Mouse (Mus musculus): ENCODE measurements around the gene Olfr351.

Gene Olfr351

DNA sequence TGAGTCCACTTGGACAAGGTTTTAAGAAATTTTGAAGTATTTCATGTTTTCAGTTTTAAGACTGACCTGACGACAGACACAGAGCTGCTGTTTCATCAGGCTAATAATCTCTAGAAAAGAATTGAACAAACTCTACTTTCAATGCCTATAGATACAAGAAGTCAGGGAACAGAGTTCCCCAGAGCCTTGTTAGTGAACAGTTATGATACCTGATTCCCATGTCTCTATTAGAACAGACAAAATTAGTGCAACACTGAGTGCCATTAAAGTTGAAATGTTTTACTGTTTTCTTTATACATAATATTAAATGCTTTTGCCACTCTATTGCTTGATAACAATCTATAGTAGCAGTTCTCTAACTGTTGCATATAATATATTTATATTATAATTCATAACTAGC lies at the start of gene Olfr351:
Olfr351 (minus strand) TSS at position 101 of the 400 bp plus-strand sequence.
- DNase-seq, result no peak

DNA sequence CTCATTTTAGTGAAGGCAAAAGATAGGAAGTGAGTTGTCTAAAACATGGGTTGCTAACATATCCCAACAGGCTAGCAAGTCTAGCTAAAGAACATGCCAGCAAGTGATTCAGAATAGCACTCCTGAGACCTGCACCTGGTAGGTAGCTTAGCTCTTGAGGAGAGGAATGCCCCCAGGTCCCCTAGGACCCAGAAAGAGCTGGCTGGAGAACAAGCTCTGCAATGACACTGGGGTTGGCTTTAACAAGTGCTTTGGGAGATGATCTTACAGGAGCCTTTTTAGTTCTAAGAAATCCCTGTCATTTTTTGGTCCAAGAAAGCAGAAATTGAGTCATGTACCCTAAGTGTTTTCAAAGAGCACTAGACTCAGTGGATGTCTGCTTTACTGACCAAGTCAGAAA lies 42.9 kb upstream of the Olfr351 start, which contains the start of gene Olfr354:
Olfr354 (plus strand) TSS at position 301 of the 400 bp plus-strand sequence.
- no peak for DNase-seq

DNA sequence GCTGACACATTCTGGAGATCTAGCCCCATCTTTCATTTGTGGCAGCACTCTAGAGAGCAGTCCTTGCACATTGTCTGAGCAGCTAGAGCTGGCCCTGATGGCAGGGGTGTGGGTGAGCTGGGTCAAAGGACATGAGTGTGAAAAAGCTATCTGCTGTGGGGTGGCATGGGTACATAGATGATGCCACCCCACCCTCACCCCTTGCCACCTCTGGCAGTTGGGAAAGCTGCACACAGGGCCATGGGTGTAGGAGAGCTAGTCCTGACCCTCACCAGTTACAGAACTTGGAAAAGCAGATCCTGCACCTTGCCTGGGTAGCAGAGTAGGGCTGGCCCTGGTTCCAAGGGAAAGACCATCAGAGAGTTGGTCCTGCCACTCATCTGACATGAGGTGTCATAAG lies 34.7 kb upstream of the Olfr351 start:
- no peak for DNase-seq

DNA sequence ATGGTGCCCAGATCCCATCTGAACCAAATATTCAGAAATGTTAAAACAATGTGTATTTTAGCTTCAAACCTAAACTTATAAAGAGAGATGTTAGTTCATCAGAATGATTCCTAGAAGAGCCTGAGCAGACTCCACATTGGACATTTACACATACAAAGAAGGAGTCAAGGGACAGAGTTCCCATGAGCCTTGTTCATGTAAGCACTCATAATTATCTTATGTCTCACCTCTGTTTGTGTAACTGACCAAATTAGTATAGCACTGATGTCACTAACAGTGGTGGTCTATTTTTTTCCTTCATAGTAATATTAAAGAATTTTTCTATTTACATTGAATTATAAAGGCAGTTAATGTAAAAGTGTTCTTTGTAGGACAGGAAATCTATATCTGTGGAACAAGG lies 30.4 kb upstream of the Olfr351 start, which contains the start of gene Olfr353:
Olfr353 (minus strand) TSS at position 101 of the 400 bp plus-strand sequence.
- DNase-seq, result no peak

DNA sequence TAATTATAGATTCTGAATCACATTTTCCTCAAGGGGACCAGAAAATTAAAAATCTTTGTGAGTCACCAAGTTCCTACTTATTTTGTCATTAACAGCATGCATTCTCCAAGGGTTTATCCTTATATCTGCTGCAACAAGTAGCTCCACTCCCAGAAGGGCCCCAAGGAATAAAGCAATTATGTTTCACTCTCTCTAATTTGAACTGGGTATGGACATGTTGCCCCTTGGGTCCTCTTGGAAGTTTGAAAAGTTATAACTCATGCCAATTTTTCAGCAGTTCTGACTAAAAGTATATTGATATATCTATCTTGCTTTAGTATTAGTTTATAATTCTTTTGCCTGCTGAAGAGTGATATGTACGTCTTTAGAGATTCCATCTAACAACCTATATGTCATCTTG lies 5.7 kb upstream of the Olfr351 start, which contains the start of gene Olfr352:
Olfr352 (plus strand) TSS at position 301 of the 400 bp plus-strand sequence.
- DNase-seq, result no peak

DNA sequence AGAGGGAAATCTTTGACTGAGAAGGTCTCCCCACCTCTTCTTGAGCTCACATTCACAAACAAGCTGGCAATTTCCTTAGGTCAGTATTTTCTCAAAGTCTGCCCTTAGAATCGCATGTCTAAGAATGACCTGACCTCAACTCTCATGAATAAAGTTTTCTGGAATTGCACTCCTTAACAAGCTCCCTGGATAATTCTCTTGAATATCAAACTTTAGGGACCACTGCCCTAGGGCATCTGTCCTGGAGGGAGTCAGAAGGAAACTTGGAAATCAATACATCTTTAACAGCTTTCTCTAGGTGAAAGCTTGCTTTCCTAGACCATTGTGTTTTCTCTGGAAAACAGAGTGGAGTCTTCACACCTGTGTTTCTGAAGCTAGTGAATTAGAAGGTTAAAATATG lies 16.4 kb downstream of the Olfr351 start, which contains the start of gene Olfr350:
Olfr350 (plus strand) TSS at position 301 of the 400 bp plus-strand sequence.
- no peak for DNase-seq

DNA sequence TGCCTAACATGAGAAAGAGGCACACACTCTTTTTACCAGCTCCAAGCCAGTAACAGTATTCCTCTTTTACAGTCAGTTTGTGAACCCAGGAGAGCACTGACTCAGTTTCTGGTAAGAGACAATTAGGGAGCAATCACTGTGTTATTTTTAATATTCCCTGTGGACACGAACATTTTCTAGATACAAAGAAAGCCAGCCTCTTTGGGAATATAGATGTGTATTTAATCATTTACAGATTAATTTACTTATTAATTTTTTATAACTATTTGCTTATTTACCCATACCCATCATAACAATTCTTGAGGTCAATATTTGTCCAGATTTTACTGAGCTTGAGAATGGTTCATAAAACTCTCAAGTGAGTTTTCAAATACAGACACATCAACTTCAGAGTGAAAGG lies 45.5 kb downstream of the Olfr351 start, which contains the start of gene Olfr3:
Olfr3 (minus strand) TSS at position 101 of the 400 bp plus-strand sequence.
- DNase-seq, result no peak

All from retina, postnatal 1 day (tissue).